Mouse (Mus musculus) limb, embryonic 14.5 days (tissue): ENCODE measurements around the gene Otogl. TPM values are rescaled to one million over a fixed set of nuclear protein-coding genes. Genes with fewer than 3 reads are reported as not detected.

ENCODE experiments used
- ATAC-seq: fragments of 200-750 bp; cut with Nextera tagmentation; 2 replicates; pipeline ENCODE4 v1.8.0; 2017; ENCODE audit warnings: low read depth, moderate number of reproducible peaks, moderate TSS enrichment; ENCODE audit not compliant: low FRiP score
- DNase-seq: peaks from one replicate; pipeline ENCODE4 v3.0.0-alpha.2; 2015; ENCODE audit warnings: low spot score
- H3K27ac ChIP-seq: fragments of 300-500 bp; sonication (generic); replicated peaks from 2 replicates; pipeline ENCODE4 v1.5.1; 2014; ENCODE audit warnings: low read depth, mild to moderate bottlenecking, low read length, moderate library complexity, mixed read lengths
- H3K27me3 ChIP-seq: fragments of 300-500 bp; sonication (generic); 2 replicates; pipeline ENCODE4 v1.6.1; 2014; ENCODE audit warnings: low read length, mixed read lengths; ENCODE audit not compliant: control insufficient read depth, insufficient read depth
- H3K36me3 ChIP-seq: fragments of 300-500 bp; sonication (generic); 2 replicates; pipeline ENCODE4 v1.6.1; 2014; ENCODE audit warnings: mild to moderate bottlenecking, low read length, moderate library complexity, mixed read lengths; ENCODE audit not compliant: control insufficient read depth, insufficient read depth
- H3K4me1 ChIP-seq: fragments of 300-500 bp; sonication (generic); 2 replicates; pipeline ENCODE4 v1.6.1; 2014; ENCODE audit warnings: antibody characterized with exemption, low read length, mixed read lengths; ENCODE audit not compliant: control insufficient read depth, insufficient read depth
- H3K4me2 ChIP-seq: fragments of 300-500 bp; sonication (generic); replicated peaks from 2 replicates; pipeline ENCODE4 v1.6.1; 2014; ENCODE audit warnings: low read depth, mild to moderate bottlenecking, low read length, moderate library complexity; ENCODE audit not compliant: severe bottlenecking
- H3K4me3 ChIP-seq: fragments of 300-500 bp; sonication (generic); replicated peaks from 2 replicates; pipeline ENCODE4 v1.5.1; 2014; ENCODE audit warnings: low read length
- H3K9ac ChIP-seq: fragments of 300-500 bp; sonication (generic); 2 replicates; pipeline ENCODE4 v1.6.1; 2014; ENCODE audit warnings: mild to moderate bottlenecking, low read depth, low read length, moderate library complexity; ENCODE audit not compliant: severe bottlenecking
- H3K9me3 ChIP-seq: fragments of 300-500 bp; sonication (generic); 2 replicates; pipeline ENCODE4 v1.6.1; 2016; ENCODE audit warnings: low read length; ENCODE audit not compliant: control insufficient read depth
- POLR2A ChIP-seq: fragments of 200-500 bp; IDR thresholded peaks from 2 replicates; pipeline ENCODE4 v1.8.0; 2012; ENCODE audit warnings: inconsistent platforms, mild to moderate bottlenecking, moderate library complexity, borderline replicate concordance; ENCODE audit not compliant: insufficient read depth, insufficient read length; ENCODE audit errors: extremely low read depth
- WGBS: fragments of 180-500 bp; shearing (Covaris S2); extraction: QIAGEN DNeasy Blood & Tissue Kit; methylation state at CpG from one replicate; pipeline ENCODE4 v1.1.7; 2014; 5-methylcytosine and 5-hydroxymethylcytosine counted together
- polyA plus RNA-seq, 2 experiments: library from polyadenylated mRNA; depleted of rRNA in 1 of 2; stranded (reverse) in 1 of 2; unstranded in 1 of 2; fragments of >200 nt; fragmentation: Nextera tagmentation in 1 of 2; extraction: Ambion mirVana in 1 of 2; gene quantifications; 2 replicates each; pipeline versions ENCODE4 v1.2.1 to v1.2.3; 2012 to 2014

Gene Otogl
- polyA plus RNA-seq, 2 experiments: 0.51 to 0.93 TPM

- 65% methylated on average over 7 of the region's 7 CpGs for WGBS
- H3K27me3 ChIP-seq: no peaks in the 10 kb centered on the region
- no peaks in the 10 kb centered on the region for H3K9me3 ChIP-seq
- H3K36me3 ChIP-seq: no peaks in the 10 kb centered on the region
- ATAC-seq: no peak
- TF ChIP-seq POLR2A: no peak
- no peak overlapping the region for H3K4me3 ChIP-seq
- H3K4me1 ChIP-seq: no peaks in the 10 kb centered on the region
- no peak for DNase-seq
- H3K4me2 ChIP-seq: no peak overlapping the region
- no peak overlapping the region for H3K27ac ChIP-seq
- no peak overlapping the region for H3K9ac ChIP-seq
These were observed 186.3 kb downstream of the Otogl start for GRCm38 (mm10) chr10:107725631-107726030.

DNA sequence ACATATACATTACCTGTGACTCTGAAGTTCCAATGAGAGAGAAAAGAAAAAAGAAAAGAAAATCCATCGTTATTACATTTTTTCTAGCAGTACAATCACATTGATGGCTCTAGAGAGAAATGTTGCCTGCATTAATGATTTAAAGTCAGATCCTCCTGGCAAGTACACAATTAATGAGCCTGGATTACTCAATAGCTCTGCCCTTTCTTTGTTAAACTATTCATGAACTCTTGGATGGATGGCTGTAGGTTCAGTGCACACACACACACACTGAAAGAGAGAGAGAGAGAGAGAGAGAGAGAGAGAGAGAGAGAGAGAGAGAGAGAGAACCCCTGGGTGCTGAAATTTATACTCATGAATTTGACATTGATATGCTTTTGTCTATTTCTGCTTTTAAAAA, 192.1 kb downstream of the Otogl start, which contains the start of gene Ptprq:
Ptprq (minus strand) TSS at position 246 of the 400 bp plus-strand sequence.
- no peak for DNase-seq
- WGBS: 75% methylated on average over 1 of the region's 1 CpGs
- no peak for ATAC-seq
- Histone ChIP-seq H3K4me1 (no peaks in the 10 kb centered on the region), H3K4me3 (no peak within 1 kb of the TSS), H3K27ac (no peak within 1 kb of the TSS), H3K9ac (no peak within 1 kb of the TSS), H3K27me3 (no peaks in the 10 kb centered on the region), H3K4me2 (no peak within 1 kb of the TSS), H3K9me3 (no peaks in the 10 kb centered on the region), H3K36me3 (no peaks in the 10 kb centered on the region)
- no peak for TF ChIP-seq POLR2A

Other genes with a start within 250 kb of the Otogl start
- 0.62 and 0.63 TPM in 2 replicates for gene Ptprq, start 192.1 kb downstream of the Otogl start, polyA plus RNA-seq (2012; rRNA removed)
- gene Ptprq, start 192.1 kb downstream of the Otogl start, polyA plus RNA-seq (2014; fragmentation: Nextera tagmentation; extraction: Ambion mirVana): 0.23 TPM in 2 replicates